Mouse (Mus musculus): Measurements from ENCODE around the gene Gpcpd1.
"Not testable (repeated sequence)": the region's sequence is repeated elsewhere in the genome, so short reads cannot be mapped to it uniquely, and the experiment has no call there.

Gpcpd1 gene

GRCm38 (mm10) chr2:132587240-132587779 lies at the start of gene Gpcpd1:
Gene Gpcpd1, minus strand, starts transcription at chr2:132587729.
- no peak for DNase-seq (ENCODE audit: low spot score)

- no peak for DNase-seq (ENCODE audit: low spot score)
Measured at GRCm38 (mm10) chr2:132636534-132636933, 49.0 kb upstream of the Gpcpd1 start.

GRCm38 (mm10) chr2:132628626-132629025 lies 41.1 kb upstream of the Gpcpd1 start:
- no peak for DNase-seq (ENCODE audit: low spot score)

DNA sequence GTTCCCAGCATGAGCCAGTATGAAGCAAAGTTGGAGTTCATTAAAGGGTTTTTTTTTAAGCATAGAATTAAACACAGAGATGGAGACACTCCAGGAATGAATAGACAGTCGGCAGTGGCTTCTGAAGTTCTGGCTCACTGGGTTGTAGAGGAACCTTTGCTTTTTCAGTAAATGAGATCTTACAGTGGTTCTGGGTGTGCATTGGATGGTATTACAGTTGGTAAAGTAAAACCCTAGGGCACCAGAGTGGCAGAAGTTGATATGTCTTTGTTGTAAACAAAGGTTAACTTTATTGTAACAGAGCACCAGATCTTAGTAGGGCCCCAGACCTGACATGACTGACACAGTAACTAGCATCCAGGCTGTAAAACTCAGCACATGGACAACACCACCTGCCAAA lies 35.6 kb upstream of the Gpcpd1 start:
- DNase-seq (ENCODE audit: low spot score), result no peak

DNA sequence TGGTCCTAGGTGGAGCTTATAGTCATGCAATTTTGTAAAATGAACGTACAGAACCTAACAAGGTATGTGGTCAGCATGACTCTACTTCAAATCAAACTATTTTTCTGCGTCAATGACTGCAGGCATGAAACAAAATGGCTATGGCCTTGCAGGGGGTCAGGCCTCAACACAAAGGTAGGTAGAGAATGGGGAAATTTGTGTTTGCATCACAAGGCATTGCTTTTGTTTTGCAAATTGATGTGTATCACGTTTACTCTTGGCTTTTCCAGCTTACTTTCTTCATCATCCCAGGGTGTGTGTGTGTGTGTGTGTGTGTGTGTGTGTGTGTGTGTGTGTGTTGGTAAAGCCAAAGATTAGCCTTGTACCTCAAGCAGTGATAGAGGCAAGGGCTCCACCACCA lies 30.2 kb upstream of the Gpcpd1 start:
- no peak for DNase-seq (ENCODE audit: low spot score)

GRCm38 (mm10) chr2:132613581-132614188 lies 26.2 kb upstream of the Gpcpd1 start:
- DNase-seq (ENCODE audit: low spot score), result no peak

GRCm38 (mm10) chr2:132611551-132612233 lies 24.2 kb upstream of the Gpcpd1 start:
- DNase-seq (ENCODE audit: low spot score), result no peak

GRCm38 (mm10) chr2:132607141-132608093 lies 19.9 kb upstream of the Gpcpd1 start:
- DNase-seq (ENCODE audit: low spot score), result no peak

DNA sequence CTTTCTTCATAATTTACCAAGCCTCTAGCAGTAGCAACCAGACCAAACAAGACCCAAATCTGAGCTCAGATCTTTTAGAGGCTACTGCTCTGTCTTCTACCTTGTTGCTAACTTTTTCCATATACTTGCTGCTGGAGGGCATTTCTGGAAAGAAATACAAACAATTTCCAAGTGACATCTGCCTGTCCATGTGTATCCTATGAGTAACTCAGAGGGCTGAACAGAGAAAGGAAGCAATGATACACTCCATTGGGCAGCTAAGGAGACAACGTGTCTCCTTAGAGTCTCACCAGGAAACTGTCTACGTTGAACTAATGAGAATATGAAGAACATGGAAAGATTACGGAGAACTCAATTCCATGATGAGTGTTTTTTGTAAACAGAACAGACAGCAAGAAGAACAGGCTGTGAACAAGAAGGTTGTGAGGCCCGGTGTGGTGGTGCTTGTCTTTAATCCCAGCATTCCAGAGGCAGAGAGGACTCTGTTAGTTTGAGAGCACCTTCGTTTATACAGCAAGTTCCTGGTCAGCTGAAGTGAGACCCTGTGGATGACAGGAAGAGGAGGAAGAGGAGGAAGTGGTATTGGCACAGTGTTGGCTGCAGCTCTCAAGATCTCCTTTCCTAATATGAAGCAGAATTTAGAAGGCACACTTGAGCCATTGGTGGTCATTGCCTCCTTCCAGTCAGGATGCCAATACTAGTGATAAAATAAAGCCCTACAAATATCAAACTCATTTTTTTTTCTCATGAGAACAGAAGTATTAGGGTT lies 18.4 kb upstream of the Gpcpd1 start:
- DNase-seq (ENCODE audit: low spot score), result no peak

DNA sequence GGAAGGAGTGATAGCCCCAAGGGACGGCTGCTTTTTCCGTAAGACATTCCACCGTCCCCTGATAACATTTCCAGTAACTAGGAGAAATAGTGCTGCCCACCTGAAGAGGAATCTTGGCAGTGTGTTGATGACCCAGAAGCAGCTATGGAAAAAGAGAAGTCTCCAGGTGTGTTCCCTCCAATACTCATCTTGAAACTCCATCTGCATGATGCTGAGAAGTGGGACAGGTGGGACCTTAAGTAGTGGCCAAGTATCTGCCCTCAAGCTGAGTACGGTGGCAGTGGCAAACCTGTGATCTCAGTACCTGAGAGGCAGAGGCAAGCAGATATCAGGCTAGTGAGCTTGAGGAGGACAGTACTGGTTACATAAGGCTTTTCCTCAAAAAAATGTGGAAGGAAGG lies 17.4 kb upstream of the Gpcpd1 start:
- DNase-seq (ENCODE audit: low spot score), result no peak

- no peak for DNase-seq (ENCODE audit: low spot score)
Measured at GRCm38 (mm10) chr2:132603706-132604105, 16.2 kb upstream of the Gpcpd1 start.

- DNase-seq (ENCODE audit: low spot score), result no peak
Measured at GRCm38 (mm10) chr2:132601777-132602176, 14.2 kb upstream of the Gpcpd1 start.

- no peak for DNase-seq (ENCODE audit: low spot score)
Measured at GRCm38 (mm10) chr2:132600081-132600480, 12.6 kb upstream of the Gpcpd1 start.

DNA sequence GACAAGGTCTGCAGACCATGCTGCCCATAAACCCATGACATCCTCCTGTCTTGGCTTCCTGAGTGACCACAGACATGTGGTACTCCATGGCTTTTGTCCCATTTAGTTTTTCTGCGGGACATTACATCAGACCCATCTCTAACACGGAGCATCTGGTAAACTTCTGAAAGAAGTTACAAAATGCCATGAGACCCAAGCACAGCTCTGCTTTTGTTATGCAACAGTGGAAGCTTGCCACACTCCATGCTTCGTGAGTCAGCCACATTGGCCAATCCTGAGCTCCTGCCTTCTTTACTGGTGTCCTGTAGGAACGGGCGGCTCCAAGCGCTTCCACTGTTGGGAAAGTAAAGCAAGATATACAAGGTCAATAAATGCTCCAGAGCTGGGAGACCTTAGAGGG lies 11.6 kb upstream of the Gpcpd1 start:
- DNase-seq (ENCODE audit: low spot score), result peak; percentile 51

GRCm38 (mm10) chr2:132597866-132598480 lies 10.4 kb upstream of the Gpcpd1 start:
- peak; percentile 12 for DNase-seq (ENCODE audit: low spot score)

- no peak for DNase-seq (ENCODE audit: low spot score)
Measured at GRCm38 (mm10) chr2:132597226-132597625, 9.7 kb upstream of the Gpcpd1 start.

DNA sequence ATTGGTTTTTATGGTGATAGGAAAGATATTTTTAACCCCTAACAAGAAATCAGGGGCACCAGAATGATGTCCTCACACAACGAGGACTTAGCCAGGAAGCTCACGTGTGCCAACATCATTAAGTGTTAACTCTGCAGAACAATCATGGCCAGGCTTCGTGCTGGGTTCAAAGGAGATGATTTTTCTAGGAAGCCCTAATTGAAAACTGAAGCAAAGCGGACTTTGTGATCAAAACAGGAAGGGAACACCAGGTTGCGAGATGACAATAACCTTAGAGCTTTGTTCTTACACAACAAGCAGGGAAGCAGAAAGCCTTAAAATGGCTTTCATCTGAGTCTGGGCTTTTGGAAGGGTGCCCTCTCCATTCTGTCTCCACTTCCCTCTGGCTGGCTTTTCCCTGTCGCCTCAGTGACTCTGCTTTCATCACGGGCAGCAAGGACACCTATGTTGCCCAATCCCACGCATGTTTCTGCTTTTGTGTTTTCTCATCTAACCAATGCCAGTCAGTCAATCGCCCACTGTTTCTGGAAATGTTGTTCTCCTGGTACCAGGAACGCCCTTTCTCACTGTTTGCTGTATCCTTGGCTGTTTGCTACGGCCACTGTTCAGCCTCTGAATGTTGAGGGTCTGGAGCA lies 8.2 kb upstream of the Gpcpd1 start:
- no peak for DNase-seq (ENCODE audit: low spot score)

GRCm38 (mm10) chr2:132592126-132592525 lies 4.6 kb upstream of the Gpcpd1 start:
- no peak for DNase-seq (ENCODE audit: low spot score)

DNA sequence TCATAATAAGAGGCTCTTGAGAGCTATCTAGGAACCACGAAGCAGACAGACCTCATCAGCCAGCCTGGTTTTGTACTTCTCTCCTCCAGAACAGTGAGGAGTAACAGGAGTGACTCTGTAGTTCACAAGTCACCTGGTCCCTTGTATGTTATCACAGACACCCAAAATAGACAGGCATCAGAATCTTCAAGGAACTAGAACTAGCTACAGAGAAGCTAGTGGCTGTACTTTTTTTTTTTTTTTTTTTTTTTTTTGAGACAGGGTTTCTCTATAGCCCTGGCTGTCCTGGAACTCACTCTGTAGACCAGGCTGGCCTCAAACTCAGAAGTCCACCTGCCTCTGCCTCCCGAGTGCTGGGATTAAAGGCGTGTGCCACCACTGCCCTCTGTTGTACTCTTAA lies 4.0 kb upstream of the Gpcpd1 start:
- DNase-seq (ENCODE audit: low spot score), result not testable (repeated sequence)

DNA sequence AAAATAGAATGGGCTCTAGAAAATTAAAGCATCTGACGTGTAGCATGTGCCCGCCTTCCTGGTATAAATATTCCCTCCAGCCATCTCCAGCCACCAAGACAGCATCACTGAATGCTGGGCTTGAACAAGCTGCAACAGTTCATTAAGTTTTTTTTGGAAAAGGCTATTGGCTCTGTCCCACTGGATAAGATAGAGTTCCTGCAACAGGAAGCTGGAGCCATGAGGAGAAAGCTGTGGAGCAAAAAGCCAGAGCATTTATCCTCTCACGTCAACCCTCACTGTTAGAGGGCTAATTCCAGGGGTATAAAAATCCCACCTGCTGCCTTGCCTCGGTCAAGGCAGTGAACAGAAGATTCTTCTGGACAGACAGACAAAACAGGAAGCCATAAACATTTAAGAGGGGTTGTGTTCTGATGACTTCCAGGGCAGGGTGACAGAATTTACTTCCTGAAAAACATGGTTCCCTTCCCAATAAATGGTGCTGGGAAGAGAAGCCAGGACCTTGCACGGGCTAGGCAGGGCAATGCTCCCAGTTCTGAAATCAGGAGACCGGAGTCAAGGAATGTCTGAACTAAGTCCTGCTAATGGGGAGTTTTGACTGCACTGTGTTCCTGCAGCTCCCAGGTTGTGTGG lies 2.5 kb upstream of the Gpcpd1 start:
- DNase-seq (ENCODE audit: low spot score), result no peak
